Mouse (Mus musculus) heart, embryonic 15.5 days (tissue): ENCODE data around the gene Sprr2e. TPM values are rescaled to one million over a fixed set of nuclear protein-coding genes. Genes with fewer than 3 reads are reported as not detected.

Experiments
- ATAC-seq: fragments of 200-750 bp; cut with Nextera tagmentation; replicated peaks from 2 replicates; pipeline ENCODE4 v1.8.0; 2017; ENCODE audit warnings: low read depth, moderate TSS enrichment; ENCODE audit not compliant: insufficient number of reproducible peaks, insufficient read depth, low FRiP score
- H3K27ac ChIP-seq: fragments of 300-500 bp; sonication (generic); 2 replicates; pipeline ENCODE4 v1.5.1; 2015; ENCODE audit warnings: mild to moderate bottlenecking, inconsistent platforms
- H3K27me3 ChIP-seq: fragments of 300-500 bp; sonication (generic); 2 replicates; pipeline ENCODE4 v1.6.1; 2015; ENCODE audit warnings: inconsistent platforms
- H3K36me3 ChIP-seq: fragments of 300-500 bp; sonication (generic); 2 replicates; pipeline ENCODE4 v1.6.1; 2015; ENCODE audit warnings: mild to moderate bottlenecking, inconsistent platforms
- H3K4me1 ChIP-seq: fragments of 300-500 bp; sonication (generic); replicated peaks from 2 replicates; pipeline ENCODE4 v1.6.1; 2015; ENCODE audit warnings: inconsistent platforms
- H3K4me2 ChIP-seq: fragments of 300-500 bp; sonication (generic); 2 replicates; pipeline ENCODE4 v1.6.1; 2015; ENCODE audit warnings: inconsistent platforms, mild to moderate bottlenecking, moderate library complexity
- H3K4me3 ChIP-seq: fragments of 300-500 bp; sonication (generic); 2 replicates; pipeline ENCODE4 v1.5.1; 2015; ENCODE audit warnings: mild to moderate bottlenecking, inconsistent platforms
- H3K9ac ChIP-seq: fragments of 300-500 bp; sonication (generic); 2 replicates; pipeline ENCODE4 v1.6.1; 2015; ENCODE audit warnings: mild to moderate bottlenecking, inconsistent platforms
- H3K9me3 ChIP-seq: fragments of 300-500 bp; sonication (generic); replicated peaks from 2 replicates; pipeline ENCODE4 v1.6.1; 2016; ENCODE audit warnings: inconsistent platforms
- WGBS: fragments of 180-500 bp; shearing (Covaris S2); methylation state at CpG from one replicate; pipeline ENCODE4 v1.1.7; 2015; ENCODE audit warnings: mixed read lengths; 5-methylcytosine and 5-hydroxymethylcytosine counted together
- polyA plus RNA-seq: library from polyadenylated mRNA; unstranded; fragments of >200 nt; fragmentation: Nextera tagmentation; extraction: Ambion mirVana; gene quantifications from 2 replicates; pipeline ENCODE4 v1.2.1, GENCODE M21; 2015

Sprr2e gene
- polyA plus RNA-seq = not detected in 2 replicates

DNA sequence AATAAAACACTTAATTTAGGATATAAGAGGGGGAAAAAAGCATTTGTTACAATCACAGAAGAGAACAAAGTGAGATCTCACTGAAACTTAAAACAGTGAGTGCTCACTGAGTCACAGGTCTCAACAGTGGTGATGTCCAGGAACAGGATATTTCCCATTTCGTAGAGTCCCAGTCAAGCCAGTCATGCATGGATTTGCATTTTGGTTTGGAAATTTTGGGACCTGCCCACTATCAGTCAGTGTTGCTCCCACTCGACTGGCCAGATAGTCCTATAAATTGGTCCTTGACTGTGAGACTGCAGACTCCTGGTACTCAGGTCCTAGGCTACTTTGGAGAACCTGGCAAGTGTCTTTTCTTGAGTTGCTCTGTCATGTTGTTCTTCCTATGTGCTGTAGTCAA, at the start of gene Sprr2e:
Gene Sprr2e (plus strand): TSS at position 301 of the 400 bp plus-strand sequence.
- Histone ChIP-seq H3K27ac (no peak within 1 kb of the TSS), H3K4me2 (no peak within 1 kb of the TSS), H3K27me3 (no peaks in the 10 kb centered on the region), H3K9me3 (no peaks in the 10 kb centered on the region), H3K36me3 (no peaks in the 10 kb centered on the region), H3K4me3 (no peak within 1 kb of the TSS), H3K9ac (no peak within 1 kb of the TSS), H3K4me1 (no peaks in the 10 kb centered on the region)
- ATAC-seq = no peak
- WGBS = 80% methylated on average over 2 of the region's 2 CpGs

DNA sequence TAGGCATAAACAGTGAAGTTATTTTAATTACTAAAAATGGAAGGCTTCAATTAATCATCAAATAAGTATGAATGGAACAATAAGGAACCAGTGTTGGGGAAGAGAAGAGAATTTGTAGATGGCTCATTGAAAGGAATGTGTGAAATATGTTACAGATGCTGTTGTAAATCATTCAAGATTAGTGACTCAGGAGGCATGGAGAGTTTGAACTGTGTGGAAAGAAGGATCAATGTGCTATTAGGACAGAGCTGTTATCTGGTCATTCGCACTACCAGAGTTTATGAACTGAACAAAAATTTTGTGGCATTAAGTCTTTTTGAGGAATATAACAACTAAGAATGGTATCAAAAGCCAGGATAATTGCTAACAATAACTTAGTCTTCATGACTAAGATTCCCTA, 44.5 kb upstream of the Sprr2e start:
- H3K4me2 ChIP-seq = no peak overlapping the region
- H3K27me3 ChIP-seq = no peaks in the 10 kb centered on the region
- no peaks in the 10 kb centered on the region for H3K4me1 ChIP-seq
- H3K9ac ChIP-seq = no peak overlapping the region
- H3K27ac ChIP-seq = no peak overlapping the region
- ATAC-seq = no peak
- no peaks in the 10 kb centered on the region for H3K36me3 ChIP-seq
- no peaks in the 10 kb centered on the region for H3K9me3 ChIP-seq
- 83% methylated on average over 1 of the region's 1 CpGs for WGBS
- H3K4me3 ChIP-seq = no peak overlapping the region

DNA sequence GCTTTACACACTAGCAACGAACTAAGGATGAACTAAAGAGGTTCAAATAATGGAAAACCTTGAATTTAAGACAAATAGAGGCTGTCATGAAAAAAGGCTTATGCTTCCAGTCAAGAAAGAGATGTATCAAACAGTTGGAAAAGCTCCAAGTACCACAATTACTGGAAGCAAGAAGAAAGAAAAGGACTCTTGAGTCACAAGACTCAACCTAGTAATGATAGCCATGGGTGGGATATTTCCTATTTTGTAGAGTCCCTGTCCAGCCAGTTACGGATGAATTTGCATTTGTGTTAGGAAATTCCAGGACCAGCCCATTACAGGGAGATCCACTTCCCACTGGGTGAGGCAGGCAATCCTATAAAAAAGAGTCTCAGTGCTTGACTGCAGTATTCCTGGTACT, 35.6 kb upstream of the Sprr2e start, which contains the start of gene Sprr2b:
Gene Sprr2b (plus strand): TSS at position 301 of the 400 bp plus-strand sequence.
- no peaks in the 10 kb centered on the region for H3K4me1 ChIP-seq
- H3K9ac ChIP-seq = no peak within 1 kb of the TSS
- H3K36me3 ChIP-seq = no peaks in the 10 kb centered on the region
- no peak for ATAC-seq
- no peak within 1 kb of the TSS for H3K27ac ChIP-seq
- H3K4me3 ChIP-seq = no peak within 1 kb of the TSS
- 70% methylated on average over 2 of the region's 2 CpGs for WGBS
- H3K9me3 ChIP-seq = no peaks in the 10 kb centered on the region
- H3K27me3 ChIP-seq = no peaks in the 10 kb centered on the region
- no peak within 1 kb of the TSS for H3K4me2 ChIP-seq

DNA sequence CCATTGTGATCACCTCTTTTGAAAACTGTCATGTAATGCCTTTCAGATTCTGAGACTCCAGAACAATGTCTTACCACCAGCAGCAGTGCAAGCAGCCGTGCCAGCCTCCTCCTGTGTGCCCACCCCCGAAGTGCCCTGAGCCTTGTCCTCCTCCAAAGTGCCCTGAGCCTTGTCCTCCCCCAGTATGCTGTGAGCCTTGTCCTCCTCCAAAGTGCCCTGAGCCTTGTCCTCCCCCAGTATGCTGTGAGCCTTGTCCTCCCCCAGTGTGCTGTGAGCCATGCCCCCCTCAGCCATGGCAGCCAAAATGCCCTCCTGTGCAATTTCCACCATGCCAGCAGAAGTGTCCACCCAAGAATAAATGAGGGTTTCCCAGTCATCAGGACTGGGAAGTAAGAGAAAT, 34.6 kb upstream of the Sprr2e start:
- no peaks in the 10 kb centered on the region for H3K9me3 ChIP-seq
- H3K4me2 ChIP-seq = no peak overlapping the region
- H3K27ac ChIP-seq = no peak overlapping the region
- H3K9ac ChIP-seq = no peak overlapping the region
- ATAC-seq = no peak
- no peak overlapping the region for H3K4me3 ChIP-seq
- WGBS = 64% methylated on average over 2 of the region's 2 CpGs
- no peaks in the 10 kb centered on the region for H3K36me3 ChIP-seq
- H3K4me1 ChIP-seq = no peaks in the 10 kb centered on the region
- no peaks in the 10 kb centered on the region for H3K27me3 ChIP-seq

DNA sequence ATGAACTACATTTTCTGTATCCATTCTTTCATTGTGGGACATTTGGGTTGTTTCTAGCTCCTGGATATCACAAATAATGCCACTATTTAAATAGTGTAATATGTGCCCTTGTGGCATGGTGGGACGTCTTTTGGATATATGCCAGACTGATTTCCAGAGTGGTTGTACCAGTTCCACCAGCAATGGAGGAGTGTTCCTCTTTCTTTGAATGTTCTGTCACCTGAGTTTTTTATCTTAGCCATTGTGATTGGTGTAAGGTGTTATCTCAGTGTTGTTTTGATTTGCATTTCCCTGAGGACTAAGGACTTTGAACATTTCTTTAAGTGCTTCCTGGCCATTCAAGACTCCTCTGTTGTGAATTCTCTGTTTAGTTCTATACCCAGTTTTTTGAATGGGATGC, 15.7 kb upstream of the Sprr2e start:
- 68% methylated on average over 1 of the region's 1 CpGs for WGBS

DNA sequence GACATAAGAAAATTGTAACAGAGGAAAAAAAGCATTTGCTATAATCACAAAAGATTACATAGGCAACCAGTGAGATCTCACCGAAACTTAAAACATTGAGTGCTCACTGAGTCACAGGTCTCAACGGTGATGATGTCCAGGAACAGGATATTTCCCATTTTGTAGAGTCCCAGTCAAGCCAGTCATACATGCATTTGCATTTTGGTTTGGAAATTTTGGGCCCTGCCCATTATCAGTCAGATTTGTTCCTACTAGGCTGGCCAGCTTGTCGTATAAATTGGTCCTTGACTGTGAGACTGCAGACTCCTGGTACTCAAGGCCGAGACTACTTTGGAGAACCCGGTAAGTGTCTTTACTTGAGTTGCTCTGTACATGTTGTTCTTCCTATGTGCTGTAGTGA, 13.1 kb upstream of the Sprr2e start, which contains the start of gene Sprr2d:
Gene Sprr2d (plus strand): TSS at position 301 of the 400 bp plus-strand sequence.
- Histone ChIP-seq H3K9me3 (no peaks in the 10 kb centered on the region), H3K4me1 (no peaks in the 10 kb centered on the region), H3K36me3 (no peaks in the 10 kb centered on the region), H3K4me3 (no peak within 1 kb of the TSS), H3K27ac (no peak within 1 kb of the TSS), H3K27me3 (no peaks in the 10 kb centered on the region), H3K9ac (no peak within 1 kb of the TSS), H3K4me2 (no peak within 1 kb of the TSS)
- WGBS = 84% methylated on average over 5 of the region's 5 CpGs
- ATAC-seq = no peak

More for the DNA sequence above, 15.7 kb upstream of the Sprr2e start:
- no peak for ATAC-seq
- Histone ChIP-seq H3K27me3 (no peaks in the 10 kb centered on the region), H3K9ac (no peak overlapping the region), H3K4me1 (no peaks in the 10 kb centered on the region), H3K4me3 (no peak overlapping the region), H3K36me3 (no peaks in the 10 kb centered on the region), H3K4me2 (no peak overlapping the region), H3K27ac (no peak overlapping the region), H3K9me3 (no peaks in the 10 kb centered on the region)

DNA sequence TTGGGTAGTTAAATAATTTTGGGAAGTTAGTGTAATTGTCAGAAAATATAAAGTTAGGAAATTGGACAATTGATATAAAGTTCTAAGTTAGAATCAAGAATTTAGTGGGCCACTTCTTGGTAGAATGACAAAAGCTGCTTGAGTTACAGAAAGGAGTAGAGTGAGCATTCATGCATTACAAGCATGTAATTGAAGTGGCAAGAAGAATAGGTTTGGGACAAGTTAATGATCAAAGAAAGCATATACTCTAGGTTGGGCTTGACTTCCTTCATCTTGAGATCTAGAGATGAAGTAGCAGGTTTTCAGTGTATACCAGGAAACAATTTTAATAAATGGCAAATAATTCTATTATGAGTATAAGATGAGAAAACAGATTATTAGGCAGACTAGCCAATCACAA, 9.7 kb downstream of the Sprr2e start:
- no peak for ATAC-seq
- Histone ChIP-seq H3K4me1 (no peaks in the 10 kb centered on the region), H3K27ac (no peak overlapping the region), H3K9ac (no peak overlapping the region), H3K27me3 (no peaks in the 10 kb centered on the region), H3K36me3 (no peaks in the 10 kb centered on the region), H3K4me2 (no peak overlapping the region), H3K4me3 (no peak overlapping the region), H3K9me3 (no peaks in the 10 kb centered on the region)

DNA sequence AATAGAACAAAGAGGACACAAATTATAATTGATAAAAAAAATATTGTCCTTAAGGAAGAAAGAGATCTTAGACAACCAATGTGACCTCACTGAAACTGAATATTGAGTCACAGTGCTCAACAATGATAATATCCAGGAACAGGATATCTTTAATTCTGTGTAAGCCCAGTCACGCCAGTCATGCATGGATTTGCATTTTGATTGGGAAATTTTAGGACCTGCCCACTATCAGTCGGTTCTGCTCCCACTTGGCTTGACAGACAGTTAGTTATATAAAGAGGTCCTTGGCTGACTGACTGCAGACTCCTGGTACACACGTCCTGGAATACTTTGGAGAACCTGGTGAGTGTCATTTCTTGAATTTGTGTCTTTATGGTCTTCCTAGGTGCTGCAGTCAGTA, 12.9 kb downstream of the Sprr2e start, which contains the start of gene Sprr2f:
Gene Sprr2f (plus strand): TSS at position 301 of the 400 bp plus-strand sequence.
- H3K4me3 ChIP-seq = no peak within 1 kb of the TSS
- H3K27ac ChIP-seq = no peak within 1 kb of the TSS
- no peaks in the 10 kb centered on the region for H3K36me3 ChIP-seq
- no peak within 1 kb of the TSS for H3K4me2 ChIP-seq
- H3K27me3 ChIP-seq = no peaks in the 10 kb centered on the region
- no peaks in the 10 kb centered on the region for H3K4me1 ChIP-seq
- WGBS = 60% methylated on average over 3 of the region's 3 CpGs
- H3K9ac ChIP-seq = no peak within 1 kb of the TSS
- no peak for ATAC-seq
- H3K9me3 ChIP-seq = no peaks in the 10 kb centered on the region

DNA sequence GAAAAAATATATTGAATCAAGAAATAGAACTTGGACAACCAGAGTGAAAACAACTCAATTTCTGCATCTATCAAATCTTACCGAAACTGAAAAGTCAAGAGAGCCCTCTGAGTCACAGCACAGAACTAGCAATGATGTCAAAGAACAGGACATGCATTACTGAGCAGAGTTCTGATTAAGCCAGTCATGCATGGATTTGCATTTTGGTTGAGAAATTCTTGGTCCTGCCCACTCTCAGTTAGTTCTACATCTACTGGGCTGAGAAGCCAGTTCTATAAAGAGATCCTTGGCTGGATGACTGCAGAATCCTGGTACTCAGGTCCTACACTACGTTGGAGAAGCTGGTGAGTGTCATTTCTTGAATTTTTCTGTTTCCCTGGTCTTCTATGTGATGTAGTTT, 21.7 kb downstream of the Sprr2e start:
- Histone ChIP-seq H3K27me3 (no peaks in the 10 kb centered on the region), H3K4me3 (no peak overlapping the region), H3K4me1 (no peaks in the 10 kb centered on the region), H3K9ac (no peak overlapping the region), H3K36me3 (no peaks in the 10 kb centered on the region), H3K9me3 (no peaks in the 10 kb centered on the region), H3K27ac (no peak overlapping the region), H3K4me2 (no peak overlapping the region)
- ATAC-seq = no peak
- 74% methylated on average over 2 of the region's 2 CpGs for WGBS

DNA sequence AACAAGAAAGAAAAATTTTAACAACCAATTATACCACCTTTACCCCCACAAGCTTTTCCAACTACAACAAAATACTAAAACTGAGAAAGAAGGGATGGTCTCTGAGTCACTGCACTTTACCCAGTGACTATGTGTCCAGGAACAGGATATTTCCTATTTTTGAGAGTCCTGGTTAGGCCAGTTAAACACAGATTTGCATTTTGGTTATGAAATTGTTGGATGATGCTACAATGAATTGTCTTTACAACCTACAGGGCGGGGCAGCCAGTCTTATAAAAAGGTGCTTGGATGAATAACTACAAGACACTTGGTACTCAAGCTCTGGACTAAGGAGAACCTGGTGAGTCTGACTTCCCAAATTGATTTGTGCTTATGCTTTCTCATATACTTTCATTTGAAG, 33.4 kb downstream of the Sprr2e start, which contains the start of gene Sprr2h:
Gene Sprr2h (plus strand): TSS at position 301 of the 400 bp plus-strand sequence.
- no peak for ATAC-seq
- H3K27ac ChIP-seq = no peak within 1 kb of the TSS
- no peak within 1 kb of the TSS for H3K4me2 ChIP-seq
- no peak within 1 kb of the TSS for H3K4me3 ChIP-seq
- no peaks in the 10 kb centered on the region for H3K27me3 ChIP-seq
- H3K36me3 ChIP-seq = no peaks in the 10 kb centered on the region
- no peak within 1 kb of the TSS for H3K9ac ChIP-seq
- 80% methylated on average over 1 of the region's 1 CpGs for WGBS
- H3K9me3 ChIP-seq = no peaks in the 10 kb centered on the region
- no peaks in the 10 kb centered on the region for H3K4me1 ChIP-seq

DNA sequence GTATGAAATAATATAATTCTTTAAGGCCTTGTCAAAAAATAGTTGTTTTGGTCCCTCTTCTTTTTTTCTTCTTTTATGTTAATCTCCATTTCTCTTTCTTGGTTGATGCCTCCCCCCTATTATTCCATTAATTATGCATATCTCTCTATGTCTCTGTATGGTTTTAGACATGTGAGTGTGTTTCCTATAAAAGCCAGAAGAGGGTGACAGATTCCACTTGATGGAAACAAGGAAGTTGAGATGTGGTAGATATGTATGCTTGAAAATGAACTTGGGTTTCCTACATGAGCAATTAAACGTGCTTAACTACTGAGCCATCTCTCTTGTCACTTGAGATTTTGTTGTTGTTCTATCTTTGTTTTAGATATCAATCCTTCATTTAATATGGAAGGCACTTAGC, 42.4 kb downstream of the Sprr2e start:
- no peaks in the 10 kb centered on the region for H3K4me1 ChIP-seq
- H3K27ac ChIP-seq = no peak overlapping the region
- WGBS = 32% methylated on average over 1 of the region's 1 CpGs
- no peaks in the 10 kb centered on the region for H3K27me3 ChIP-seq
- H3K4me2 ChIP-seq = no peak overlapping the region
- H3K36me3 ChIP-seq = no peaks in the 10 kb centered on the region
- H3K4me3 ChIP-seq = no peak overlapping the region
- no peaks in the 10 kb centered on the region for H3K9me3 ChIP-seq
- H3K9ac ChIP-seq = no peak overlapping the region
- no peak for ATAC-seq
